Mouse (Mus musculus): Measurements from ENCODE around the gene Gas8. TPM values are rescaled to one million over a fixed set of nuclear protein-coding genes. Genes with fewer than 3 reads are reported as not detected.

Gas8 gene
- polyA plus RNA-seq (2012; rRNA removed), result 50.2 and 53.7 TPM in 2 replicates

DNA sequence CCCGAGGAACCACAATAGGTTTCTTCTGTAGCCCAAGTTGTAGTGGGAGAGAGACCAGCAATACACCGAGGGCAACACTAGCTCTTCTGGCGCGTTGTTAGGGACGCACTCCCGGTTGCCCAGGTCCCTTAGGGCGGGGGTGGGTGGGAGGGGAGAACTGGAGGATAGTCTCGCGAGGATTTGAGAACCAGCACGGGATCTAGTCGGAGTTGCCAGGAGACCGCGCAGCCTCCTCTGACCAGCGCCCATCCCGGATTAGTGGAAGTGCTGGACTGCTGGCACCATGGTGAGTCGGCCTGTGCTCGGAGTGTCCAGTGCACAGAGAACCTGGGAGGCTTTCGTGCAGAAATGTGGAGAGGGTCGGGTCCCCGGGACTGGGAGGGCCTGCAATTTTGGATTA lies at the start of gene Gas8:
Gene Gas8 (plus strand): TSS at position 168 of the 400 bp plus-strand sequence.

DNA sequence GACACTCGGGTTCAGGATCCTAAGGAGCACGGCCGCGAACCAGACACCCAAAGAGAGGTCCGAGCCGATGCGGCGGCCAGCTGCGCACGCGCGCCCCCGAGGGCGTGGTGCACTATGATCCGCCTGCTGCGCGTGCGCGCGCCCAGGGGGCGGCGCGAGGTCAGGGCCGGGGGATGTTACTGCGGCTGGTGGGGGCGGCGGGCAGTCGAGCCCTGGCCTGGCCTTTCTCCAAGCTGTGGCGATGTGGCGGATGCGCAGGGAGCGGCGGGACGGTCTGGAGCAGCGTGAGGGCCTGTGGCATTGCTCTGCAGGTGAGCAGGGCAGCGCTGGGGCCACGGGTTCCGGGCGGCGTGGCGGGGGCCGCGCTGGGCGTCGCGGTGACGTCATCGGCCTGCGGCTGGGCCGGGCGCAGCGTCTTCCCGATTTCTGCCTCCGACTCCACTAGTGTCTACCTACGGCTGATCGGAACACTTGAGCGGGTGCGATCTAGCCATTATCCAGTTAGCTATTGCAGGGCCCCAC lies 40.8 kb upstream of the Gas8 start, which contains the start of gene Afg3l1:
Gene Afg3l1 (plus strand): TSS at position 167 of the 522 bp plus-strand sequence.

DNA sequence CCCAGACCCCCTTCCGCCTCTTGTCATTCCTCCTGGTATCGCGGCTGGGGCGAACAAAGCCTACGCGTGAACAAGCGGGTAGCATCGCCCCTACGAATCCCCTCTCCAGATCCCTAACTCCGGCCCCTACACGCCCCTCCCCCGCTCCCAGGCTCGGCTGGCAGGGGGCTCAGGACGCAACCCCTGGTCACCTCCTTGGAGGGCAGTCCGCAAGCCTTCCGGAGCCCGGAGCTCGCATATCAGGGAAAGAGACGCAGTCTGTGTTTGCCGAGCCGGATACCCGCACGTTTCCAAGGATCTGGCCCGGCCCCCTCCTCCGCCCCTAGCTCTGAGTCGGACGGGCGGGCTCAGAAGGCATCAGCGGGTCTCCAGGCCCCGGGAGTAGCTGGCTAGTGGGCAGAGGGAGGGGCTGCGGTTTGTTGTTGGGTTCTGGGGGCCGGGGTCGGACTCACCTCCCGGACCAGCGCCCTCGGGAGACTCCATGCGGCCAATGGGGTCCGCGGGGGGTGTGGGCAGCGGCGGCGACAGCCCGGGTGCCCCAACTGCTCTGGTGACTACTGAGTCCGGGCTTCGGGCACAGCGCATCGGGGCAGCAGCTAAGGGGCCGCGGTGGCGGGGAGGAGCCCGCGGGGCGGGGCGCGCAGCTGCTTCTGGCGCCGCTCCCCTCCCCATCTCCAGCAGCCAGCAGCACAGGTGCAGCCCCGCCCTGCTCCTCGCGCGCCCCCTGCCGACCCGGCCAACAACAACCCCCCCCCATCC lies 3.7 kb upstream of the Gas8 start, which contains the start of gene Dbndd1:
Gene Dbndd1 (minus strand): TSS at position 683 of the 759 bp plus-strand sequence.

Other genes starting within 250 kb of the Gas8 start
- gene Fanca, start 200.3 kb upstream of the Gas8 start, polyA plus RNA-seq (2012; rRNA removed), result 10.7 and 10.9 TPM in 2 replicates
- 40.7 and 41.0 TPM in 2 replicates for gene Spire2, start 186.1 kb upstream of the Gas8 start, polyA plus RNA-seq (2012; rRNA removed)
- 365 and 387 TPM in 2 replicates for gene Tcf25, start 145.1 kb upstream of the Gas8 start, polyA plus RNA-seq (2012; rRNA removed)
- gene Mc1r, start 111.7 kb upstream of the Gas8 start, polyA plus RNA-seq (2012; rRNA removed), result 0.03 and 0.08 TPM in 2 replicates
- 3,129 and 3,402 TPM in 2 replicates for gene Tubb3, start 107.4 kb upstream of the Gas8 start, polyA plus RNA-seq (2012; rRNA removed)
- gene Def8, start 95.3 kb upstream of the Gas8 start, polyA plus RNA-seq (2012; rRNA removed), result 50.0 and 50.3 TPM in 2 replicates
- 30.2 and 30.7 TPM in 2 replicates for gene Afg3l1, start 40.9 kb upstream of the Gas8 start, polyA plus RNA-seq (2012; rRNA removed)
- gene Dbndd1, start 3.4 kb upstream of the Gas8 start, polyA plus RNA-seq (2012; rRNA removed), result 76.5 and 81.7 TPM in 2 replicates
- 29.2 and 31.8 TPM in 2 replicates for gene Rhou, start 135.1 kb downstream of the Gas8 start, polyA plus RNA-seq (2012; rRNA removed)

All from central nervous system, embryonic 18 days (tissue).